Mouse (Mus musculus): ENCODE measurements around the gene Fnd3c2. TPM values are rescaled to one million over a fixed set of nuclear protein-coding genes. Genes with fewer than 3 reads are reported as not detected.

Fnd3c2 gene
- polyA plus RNA-seq, 1 experiment from 2014 or later = not detected

GRCm38 (mm10) chrX:106189356-106189755 is 65.8 kb downstream of the Fnd3c2 start:
- no peaks in the 10 kb centered on the region for H3K27me3 ChIP-seq (ENCODE audit: control insufficient read depth, insufficient read depth, low read length)
- peak overlapping the region; percentile 76; the same call in 1 of the 2 replicates for H3K9ac ChIP-seq (ENCODE audit: low read length)
- H3K4me1 ChIP-seq (ENCODE audit: control insufficient read depth, insufficient read depth, low read length) = peaks cover 16% of the 10 kb centered on the region; the same call in 1 of the 2 replicates
- H3K4me2 ChIP-seq (ENCODE audit: low read depth, low read length) = peak overlapping the region; percentile 64
- no peaks in the 10 kb centered on the region for H3K36me3 ChIP-seq (ENCODE audit: control insufficient read depth, insufficient read depth, low read length)
- H3K27ac ChIP-seq (ENCODE audit: low read length) = no peak overlapping the region
- 69% methylated on average over 5 of the region's 5 CpGs for WGBS
- no peaks in the 10 kb centered on the region for H3K9me3 ChIP-seq (replicated peaks; ENCODE audit: control insufficient read depth, low read length)
- no peak for ATAC-seq (ENCODE audit: insufficient read depth, low FRiP score)
- peak overlapping the region; percentile 66 for H3K4me3 ChIP-seq (replicated peaks; ENCODE audit: low read length)

- Histone ChIP-seq H3K4me1 (ENCODE audit: control insufficient read depth, insufficient read depth, low read length) (peaks cover 16% of the 10 kb centered on the region; the same call in 1 of the 2 replicates), H3K9ac (ENCODE audit: low read length) (peak overlapping the region; percentile 76), H3K36me3 (ENCODE audit: control insufficient read depth, insufficient read depth, low read length) (no peaks in the 10 kb centered on the region), H3K4me2 (ENCODE audit: low read depth, low read length) (peak overlapping the region; percentile 64), H3K9me3 (replicated peaks; ENCODE audit: control insufficient read depth, low read length) (no peaks in the 10 kb centered on the region), H3K27me3 (ENCODE audit: control insufficient read depth, insufficient read depth, low read length) (no peaks in the 10 kb centered on the region), H3K27ac (ENCODE audit: low read length) (peak overlapping the region; percentile 78), H3K4me3 (replicated peaks; ENCODE audit: low read length) (peak overlapping the region; percentile 66)
- 16% methylated on average over 12 of the region's 12 CpGs for WGBS
- no peak for ATAC-seq (ENCODE audit: insufficient read depth, low FRiP score)
These were observed 67.4 kb downstream of the Fnd3c2 start for GRCm38 (mm10) chrX:106187737-106188136.

GRCm38 (mm10) chrX:106186713-106187649 is 68.2 kb downstream of the Fnd3c2 start, which contains the start of gene Pgk1:
Gene Pgk1 (plus strand): TSS chrX:106187100.
- 7% methylated on average over 46 of the region's 55 CpGs for WGBS
- Histone ChIP-seq H3K4me1 (ENCODE audit: control insufficient read depth, insufficient read depth, low read length) (peaks cover 16% of the 10 kb centered on the region; the same call in 1 of the 2 replicates), H3K9ac (ENCODE audit: low read length) (peak within 1 kb of the TSS; percentile 76), H3K27ac (ENCODE audit: low read length) (peak within 1 kb of the TSS; percentile 93), H3K27me3 (ENCODE audit: control insufficient read depth, insufficient read depth, low read length) (no peaks in the 10 kb centered on the region), H3K36me3 (ENCODE audit: control insufficient read depth, insufficient read depth, low read length) (no peaks in the 10 kb centered on the region), H3K4me3 (replicated peaks; ENCODE audit: low read length) (peak within 1 kb of the TSS; percentile 66), H3K9me3 (replicated peaks; ENCODE audit: control insufficient read depth, low read length) (no peaks in the 10 kb centered on the region), H3K4me2 (ENCODE audit: low read depth, low read length) (peak within 1 kb of the TSS; percentile 64)
- peak; percentile 97 for ATAC-seq (ENCODE audit: insufficient read depth, low FRiP score)

- Histone ChIP-seq H3K4me2 (ENCODE audit: low read depth, low read length) (peak overlapping the region; percentile 47; the same call in 1 of the 2 replicates), H3K4me1 (ENCODE audit: control insufficient read depth, insufficient read depth, low read length) (peaks cover 16% of the 10 kb centered on the region; the same call in 1 of the 2 replicates), H3K27ac (ENCODE audit: low read length) (peak overlapping the region; percentile 84), H3K36me3 (ENCODE audit: control insufficient read depth, insufficient read depth, low read length) (no peaks in the 10 kb centered on the region), H3K9me3 (replicated peaks; ENCODE audit: control insufficient read depth, low read length) (no peaks in the 10 kb centered on the region), H3K4me3 (replicated peaks; ENCODE audit: low read length) (no peak overlapping the region), H3K9ac (ENCODE audit: low read length) (no peak overlapping the region), H3K27me3 (ENCODE audit: control insufficient read depth, insufficient read depth, low read length) (no peaks in the 10 kb centered on the region)
- ATAC-seq (ENCODE audit: insufficient read depth, low FRiP score) = no peak
- 12% methylated on average over 5 of the region's 5 CpGs for WGBS
These were observed 69.5 kb downstream of the Fnd3c2 start for GRCm38 (mm10) chrX:106185706-106186105.

Other genes starting within 250 kb of the Fnd3c2 start
- gene Magt1, start 243.5 kb downstream of the Fnd3c2 start, polyA plus RNA-seq (2015; fragmentation: Nextera tagmentation; extraction: Ambion mirVana) = 78.7 and 82.3 TPM in 2 replicates
- gene Cox7b, start 239.7 kb downstream of the Fnd3c2 start, polyA plus RNA-seq (2015; fragmentation: Nextera tagmentation; extraction: Ambion mirVana) = 405 and 440 TPM in 2 replicates
- 27.6 and 28.3 TPM in 2 replicates for gene Atp7a, start 228.1 kb downstream of the Fnd3c2 start, polyA plus RNA-seq (2015; fragmentation: Nextera tagmentation; extraction: Ambion mirVana)
- gene Tlr13, start 112.2 kb downstream of the Fnd3c2 start, polyA plus RNA-seq (2015; fragmentation: Nextera tagmentation; extraction: Ambion mirVana) = 1.4 TPM in 2 replicates
- 302 and 332 TPM in 2 replicates for gene Pgk1, start 68.3 kb downstream of the Fnd3c2 start, polyA plus RNA-seq (2015; fragmentation: Nextera tagmentation; extraction: Ambion mirVana)
- 11.5 and 12.7 TPM in 2 replicates for gene Taf9b, start 34.2 kb downstream of the Fnd3c2 start, polyA plus RNA-seq (2015; fragmentation: Nextera tagmentation; extraction: Ambion mirVana)
- 3.6 and 4.6 TPM in 2 replicates for gene Fndc3c1, start 230.0 kb upstream of the Fnd3c2 start, polyA plus RNA-seq (2015; fragmentation: Nextera tagmentation; extraction: Ambion mirVana)

Measured in stomach, embryonic 16.5 days (tissue).